Mouse (Mus musculus) midbrain, embryonic 12.5 days (tissue): Measurements from ENCODE around the gene En1. TPM values are rescaled to one million over a fixed set of nuclear protein-coding genes. Genes with fewer than 3 reads are reported as not detected.

Experiments used
- ATAC-seq: fragments of 200-750 bp; cut with Nextera tagmentation; 2 replicates; pipeline ENCODE4 v1.8.0; 2017; ENCODE audit warnings: low read depth, moderate TSS enrichment, moderate library complexity; ENCODE audit not compliant: low FRiP score
- H3K27ac ChIP-seq: fragments of 300-500 bp; sonication (generic); replicated peaks from 2 replicates; pipeline ENCODE4 v1.5.1; 2016; ENCODE audit warnings: mild to moderate bottlenecking
- H3K27me3 ChIP-seq: fragments of 300-500 bp; sonication (generic); 2 replicates; pipeline ENCODE4 v1.6.1; 2016; ENCODE audit warnings: mild to moderate bottlenecking
- H3K36me3 ChIP-seq: fragments of 300-500 bp; sonication (generic); 2 replicates; pipeline ENCODE4 v1.6.1; 2016
- H3K4me1 ChIP-seq: fragments of 300-500 bp; sonication (generic); 2 replicates; pipeline ENCODE4 v1.6.1; 2016
- H3K4me2 ChIP-seq: fragments of 300-500 bp; sonication (generic); replicated peaks from 2 replicates; pipeline ENCODE4 v1.6.1; 2016; ENCODE audit warnings: mild to moderate bottlenecking, moderate library complexity
- H3K4me3 ChIP-seq: fragments of 300-500 bp; sonication (generic); 2 replicates; pipeline ENCODE4 v1.5.1; 2016; ENCODE audit warnings: mild to moderate bottlenecking
- H3K9ac ChIP-seq: fragments of 300-500 bp; sonication (generic); replicated peaks from 2 replicates; pipeline ENCODE4 v1.6.1; 2016; ENCODE audit warnings: mild to moderate bottlenecking, moderate library complexity
- H3K9me3 ChIP-seq: fragments of 300-500 bp; sonication (generic); 2 replicates; pipeline ENCODE4 v1.6.1; 2016; ENCODE audit warnings: mild to moderate bottlenecking
- WGBS: fragments of 180-500 bp; shearing (Covaris S2); methylation state at CpG from one replicate; pipeline ENCODE4 v1.1.7; 2016; 5-methylcytosine and 5-hydroxymethylcytosine counted together
- polyA plus RNA-seq: library from polyadenylated mRNA; unstranded; fragments of >200 nt; fragmentation: Nextera tagmentation; extraction: Ambion mirVana; gene quantifications from 2 replicates; pipeline ENCODE4 v1.2.1, GENCODE M21; 2016

Gene En1
- polyA plus RNA-seq, 1 experiment from 2014 or later: 10.3 TPM

DNA sequence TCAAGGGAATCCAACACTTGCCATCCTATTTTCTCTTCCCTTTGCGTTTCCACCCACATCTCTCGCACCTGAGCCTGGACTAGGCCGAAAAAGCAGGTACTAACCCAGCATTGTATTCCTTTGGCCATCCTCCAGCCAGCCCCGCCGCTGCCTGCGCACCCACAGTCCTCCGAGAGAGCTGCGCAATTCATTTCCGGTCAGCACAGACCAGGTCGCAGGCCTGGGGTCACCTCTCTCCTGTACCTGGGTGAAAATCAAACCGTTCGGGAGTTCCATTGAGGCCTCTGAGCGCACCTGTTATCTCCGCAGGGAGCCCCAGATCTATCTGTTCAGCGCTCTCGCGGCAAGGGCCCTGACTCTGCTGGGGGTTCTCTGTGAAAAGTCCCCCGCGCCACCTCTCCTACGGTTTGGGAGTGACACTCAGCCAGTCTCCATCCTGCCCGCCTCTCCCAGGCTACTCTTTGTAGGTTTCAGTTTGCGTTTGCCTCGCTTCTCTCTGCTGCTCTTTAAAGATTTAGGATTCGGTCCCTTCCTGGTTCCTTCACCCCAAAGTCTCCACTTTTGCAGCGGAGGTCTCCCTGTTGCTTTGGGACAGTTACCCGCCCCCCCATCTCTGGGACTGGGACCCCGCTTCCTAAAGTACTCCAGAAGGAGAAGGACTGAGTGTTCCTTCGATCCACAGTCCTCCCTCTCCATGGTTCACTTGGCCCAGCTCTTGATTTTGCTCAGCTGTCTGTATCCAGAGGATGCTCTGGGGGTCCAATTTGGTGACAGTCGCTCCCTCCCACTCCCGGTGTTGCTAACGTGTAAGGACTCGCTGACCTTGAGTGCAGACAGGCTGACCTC lies 11.5 kb downstream of the En1 start:
- Histone ChIP-seq H3K9ac (0 out of 2 replicates have a peak overlapping the region, but pooled peaks have one; percentile 24), H3K4me2 (peak overlapping the region; percentile 33), H3K27ac (peak overlapping the region; percentile 35; the same call in 1 of the 2 replicates), H3K27me3 (peaks cover 100% of the 10 kb centered on the region), H3K4me3 (peak overlapping the region; percentile 13; the same call in 1 of the 2 replicates), H3K4me1 (peaks cover 6% of the 10 kb centered on the region; the same call in 1 of the 2 replicates), H3K9me3 (no peaks in the 10 kb centered on the region), H3K36me3 (no peaks in the 10 kb centered on the region)
- 3% methylated on average over 32 of the region's 32 CpGs for WGBS
- ATAC-seq: 0 out of 2 replicates have a peak, but pooled peaks have one; percentile 13

DNA sequence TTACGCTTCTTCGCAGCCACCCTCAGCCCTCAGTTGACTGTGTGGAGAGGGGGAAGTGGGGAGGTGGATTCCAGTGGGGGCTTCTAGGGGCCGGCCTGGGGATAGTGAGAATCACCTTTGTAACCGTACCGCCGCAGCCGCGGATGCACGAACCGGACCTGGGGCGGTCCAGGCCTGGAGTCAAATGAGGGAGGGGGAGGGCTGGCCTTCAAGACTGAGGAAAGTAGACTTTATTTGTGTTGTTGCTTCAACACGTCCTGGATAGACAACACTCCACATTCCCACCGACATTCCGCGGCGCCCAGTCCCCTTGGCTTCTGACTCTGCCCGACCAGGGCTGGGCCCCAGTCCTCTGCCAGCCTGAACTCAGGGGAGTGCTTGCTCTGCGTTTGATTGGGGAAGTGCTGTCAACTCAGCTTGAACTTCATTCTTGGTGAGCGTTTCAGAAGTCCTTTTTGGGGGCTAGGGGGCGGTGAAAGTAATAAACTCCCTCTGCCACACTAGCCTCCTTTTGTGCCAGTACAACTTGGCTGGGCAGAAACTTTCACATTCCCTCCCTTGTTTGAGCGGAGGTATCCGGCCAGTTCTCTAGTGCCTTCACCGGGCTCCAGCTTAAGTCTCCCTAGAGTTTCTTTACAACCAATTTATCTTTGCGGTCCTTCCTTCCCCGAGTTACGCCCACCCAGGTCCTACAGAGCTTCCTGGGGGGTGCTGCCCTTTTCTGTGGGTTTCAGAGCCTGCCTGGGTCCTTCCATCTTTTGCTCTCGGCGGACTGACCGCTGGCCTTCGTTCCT lies 12.3 kb downstream of the En1 start:
- peak overlapping the region; percentile 33 for H3K4me2 ChIP-seq
- peak overlapping the region; percentile 13 for H3K4me3 ChIP-seq
- H3K36me3 ChIP-seq: no peaks in the 10 kb centered on the region
- H3K4me1 ChIP-seq: peaks cover 6% of the 10 kb centered on the region; the same call in 1 of the 2 replicates
- H3K27me3 ChIP-seq: peaks cover 97% of the 10 kb centered on the region
- peak overlapping the region; percentile 24; the same call in 1 of the 2 replicates for H3K9ac ChIP-seq
- WGBS: 2% methylated on average over 30 of the region's 30 CpGs
- no peaks in the 10 kb centered on the region for H3K9me3 ChIP-seq
- H3K27ac ChIP-seq: peak overlapping the region; percentile 35
- 0 out of 2 replicates have a peak, but pooled peaks have one; percentile 25 for ATAC-seq

DNA sequence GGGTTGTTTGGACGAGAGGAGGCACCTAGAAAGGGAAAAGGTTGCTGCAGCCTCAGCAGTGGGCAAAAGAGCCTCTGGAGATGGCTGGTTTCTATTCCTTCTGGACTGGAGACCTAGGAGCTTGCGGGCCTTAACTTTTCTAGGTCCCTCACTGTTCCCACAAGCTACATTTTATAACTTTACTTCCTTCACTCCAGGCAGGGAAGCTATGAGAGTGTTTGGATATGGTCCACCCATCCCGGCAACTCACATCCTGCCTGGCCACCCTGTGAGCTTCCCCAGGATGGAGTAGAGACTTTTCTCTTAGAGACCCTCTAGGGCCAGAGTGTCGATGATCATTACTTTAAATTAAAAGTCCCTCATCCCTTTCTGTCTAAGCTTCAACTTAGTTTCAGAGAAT lies 13.3 kb downstream of the En1 start:
- no peak overlapping the region for H3K9ac ChIP-seq
- H3K27ac ChIP-seq: 0 out of 2 replicates have a peak overlapping the region, but pooled peaks have one; percentile 15
- H3K4me3 ChIP-seq: peak overlapping the region; percentile 14
- no peaks in the 10 kb centered on the region for H3K9me3 ChIP-seq
- peaks cover 97% of the 10 kb centered on the region for H3K27me3 ChIP-seq
- WGBS: 2% methylated on average over 4 of the region's 4 CpGs
- H3K4me1 ChIP-seq: peaks cover 6% of the 10 kb centered on the region; the same call in 1 of the 2 replicates
- H3K36me3 ChIP-seq: no peaks in the 10 kb centered on the region
- no peak for ATAC-seq
- H3K4me2 ChIP-seq: peak overlapping the region; percentile 33

DNA sequence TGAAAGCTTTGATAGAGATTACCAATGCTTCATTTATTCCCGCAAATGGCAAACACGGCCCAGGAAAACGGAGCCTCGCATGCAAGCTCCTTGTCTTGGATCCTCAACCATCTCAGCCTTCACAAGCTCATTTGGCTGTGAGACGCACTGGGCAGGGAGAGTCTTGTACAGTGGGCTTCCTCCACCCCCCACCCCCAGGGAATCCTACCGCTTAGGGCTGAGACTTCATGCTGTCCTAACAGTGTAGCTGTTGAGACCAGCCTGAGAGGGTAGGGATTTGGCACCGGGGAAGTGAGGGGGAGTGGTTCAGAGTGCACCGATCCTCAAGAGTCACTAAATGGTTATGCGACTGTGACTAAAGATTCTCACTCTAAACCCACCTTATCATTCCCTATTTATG lies 13.7 kb downstream of the En1 start:
- Histone ChIP-seq H3K4me2 (peak overlapping the region; percentile 33), H3K9ac (no peak overlapping the region), H3K4me1 (peaks cover 6% of the 10 kb centered on the region; the same call in 1 of the 2 replicates), H3K9me3 (no peaks in the 10 kb centered on the region), H3K27ac (0 out of 2 replicates have a peak overlapping the region, but pooled peaks have one; percentile 15), H3K36me3 (no peaks in the 10 kb centered on the region), H3K27me3 (peaks cover 93% of the 10 kb centered on the region), H3K4me3 (peak overlapping the region; percentile 14)
- ATAC-seq: no peak
- 3% methylated on average over 9 of the region's 9 CpGs for WGBS

DNA sequence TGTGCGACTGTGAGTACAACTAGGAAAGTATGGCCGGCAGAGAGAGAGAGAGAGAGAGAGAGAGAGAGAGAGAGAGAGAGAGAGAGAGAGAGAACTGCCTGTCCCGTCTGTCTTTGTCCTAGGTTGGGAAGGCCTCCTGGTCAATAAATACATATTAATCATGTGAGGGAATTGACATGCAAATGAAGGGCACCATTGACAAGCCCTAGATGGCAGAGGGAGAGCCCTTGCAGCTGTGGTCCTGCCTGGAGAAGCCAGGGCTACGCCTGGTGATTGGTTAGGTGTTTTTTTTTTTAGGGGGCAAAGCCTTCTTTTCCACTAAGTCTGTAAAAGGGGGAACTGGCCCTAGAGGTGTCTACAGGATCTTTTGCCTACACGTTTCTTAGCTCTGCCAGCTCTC lies 19.2 kb downstream of the En1 start:
- peak overlapping the region; percentile 58; the same call in 1 of the 2 replicates for H3K27ac ChIP-seq
- H3K36me3 ChIP-seq: no peaks in the 10 kb centered on the region
- no peaks in the 10 kb centered on the region for H3K9me3 ChIP-seq
- peaks cover 5% of the 10 kb centered on the region; the same call in 1 of the 2 replicates for H3K4me1 ChIP-seq
- H3K27me3 ChIP-seq: peaks cover 67% of the 10 kb centered on the region
- H3K4me3 ChIP-seq: peak overlapping the region; percentile 21; the same call in 1 of the 2 replicates
- 19% methylated on average over 5 of the region's 5 CpGs for WGBS
- no peak overlapping the region for H3K9ac ChIP-seq
- ATAC-seq: peak; percentile 89
- peak overlapping the region; percentile 36 for H3K4me2 ChIP-seq

DNA sequence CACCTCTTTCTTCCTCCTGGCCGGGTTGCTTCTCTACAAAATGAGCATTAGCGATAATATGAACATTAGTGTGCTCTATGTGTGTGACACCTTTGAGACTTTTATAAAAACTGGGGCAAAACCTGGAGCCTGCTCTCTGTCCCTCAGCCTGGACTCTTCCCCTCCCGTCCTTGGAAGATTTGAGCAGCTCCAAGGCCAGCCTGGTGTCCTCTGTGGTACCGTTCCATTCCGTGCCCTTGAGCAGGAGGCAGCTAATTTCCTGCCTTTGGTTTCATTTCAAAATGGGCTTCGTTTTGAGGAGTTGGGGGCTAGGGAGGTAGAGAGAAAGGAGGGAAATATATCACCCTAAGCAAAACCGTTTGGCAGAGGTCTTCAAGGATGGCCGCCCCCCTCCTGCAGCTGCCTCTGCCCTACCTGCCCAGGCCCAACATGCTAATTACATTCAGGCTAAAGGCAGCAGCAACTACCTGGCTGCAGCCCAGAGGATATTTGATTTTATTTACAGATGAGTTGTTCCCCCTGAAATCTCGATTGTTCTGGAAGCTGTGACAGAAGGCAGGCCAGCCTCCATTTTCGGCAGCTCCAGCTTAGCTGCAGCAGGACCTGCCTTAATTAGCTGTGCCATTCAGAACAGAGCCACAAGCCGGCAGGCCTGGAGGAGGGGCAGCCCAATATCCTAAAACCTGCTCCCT lies 24.9 kb downstream of the En1 start:
- peak; percentile 39; the same call in 1 of the 2 replicates for ATAC-seq
- WGBS: 40% methylated on average over 11 of the region's 11 CpGs
- no peak overlapping the region for H3K9ac ChIP-seq
- H3K4me2 ChIP-seq: no peak overlapping the region; the same call in 1 of the 2 replicates
- no peaks in the 10 kb centered on the region for H3K9me3 ChIP-seq
- H3K27ac ChIP-seq: 0 out of 2 replicates have a peak overlapping the region, but pooled peaks have one; percentile 0
- no peaks in the 10 kb centered on the region for H3K36me3 ChIP-seq
- peaks cover 39% of the 10 kb centered on the region for H3K27me3 ChIP-seq
- H3K4me3 ChIP-seq: no peak overlapping the region
- no peaks in the 10 kb centered on the region; the same call in 1 of the 2 replicates for H3K4me1 ChIP-seq

DNA sequence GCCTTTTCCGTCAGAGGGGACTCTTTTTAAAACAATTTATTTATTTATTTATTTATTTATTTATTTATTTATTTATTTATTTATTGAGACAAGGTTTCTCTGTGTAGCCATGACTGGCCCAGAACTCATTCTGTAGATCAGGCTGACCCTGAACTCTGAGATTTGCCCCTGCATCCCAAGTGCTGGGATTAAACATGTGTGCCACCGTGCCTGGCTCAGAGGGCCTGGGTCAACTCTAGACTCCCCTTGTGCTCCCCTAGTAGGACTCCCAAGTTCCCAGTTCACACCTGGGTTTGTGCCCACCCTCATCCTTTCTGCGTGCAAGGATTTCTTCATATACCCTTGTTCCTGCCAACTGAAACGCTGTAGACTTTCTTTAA lies 25.4 kb downstream of the En1 start:
- H3K4me3 ChIP-seq: no peak overlapping the region
- ATAC-seq: peak; percentile 39; the same call in 1 of the 2 replicates
- peaks cover 34% of the 10 kb centered on the region for H3K27me3 ChIP-seq
- WGBS: 52% methylated on average over 4 of the region's 4 CpGs
- H3K4me2 ChIP-seq: no peak overlapping the region; the same call in 1 of the 2 replicates
- H3K9ac ChIP-seq: no peak overlapping the region
- H3K36me3 ChIP-seq: no peaks in the 10 kb centered on the region
- no peak overlapping the region for H3K27ac ChIP-seq
- H3K4me1 ChIP-seq: no peaks in the 10 kb centered on the region; the same call in 1 of the 2 replicates
- no peaks in the 10 kb centered on the region for H3K9me3 ChIP-seq

DNA sequence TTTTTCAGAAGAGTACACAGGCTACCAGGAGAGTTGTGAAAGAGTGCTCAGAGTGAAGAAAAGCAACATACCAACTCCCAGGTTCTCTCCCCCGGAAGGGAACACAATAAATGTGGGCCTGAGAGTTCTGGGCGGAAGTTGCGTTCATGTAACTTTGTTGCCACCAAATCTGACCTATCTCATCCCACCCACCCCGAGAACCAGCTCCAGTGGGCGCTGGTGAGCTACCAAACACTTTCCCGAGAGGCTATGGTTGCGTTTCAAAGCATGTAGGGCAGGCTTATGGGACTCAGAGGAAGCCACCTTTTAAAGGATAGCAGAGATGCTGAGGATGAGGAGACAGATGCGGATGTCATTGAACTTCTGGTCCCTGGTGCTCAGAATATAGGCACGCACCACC lies 26.6 kb downstream of the En1 start:
- H3K4me3 ChIP-seq: no peak overlapping the region
- peaks cover 33% of the 10 kb centered on the region for H3K27me3 ChIP-seq
- H3K27ac ChIP-seq: no peak overlapping the region
- no peaks in the 10 kb centered on the region for H3K36me3 ChIP-seq
- no peak overlapping the region for H3K4me2 ChIP-seq
- WGBS: 62% methylated on average over 9 of the region's 9 CpGs
- ATAC-seq: no peak
- H3K9me3 ChIP-seq: no peaks in the 10 kb centered on the region
- no peak overlapping the region for H3K9ac ChIP-seq
- no peaks in the 10 kb centered on the region; the same call in 1 of the 2 replicates for H3K4me1 ChIP-seq

DNA sequence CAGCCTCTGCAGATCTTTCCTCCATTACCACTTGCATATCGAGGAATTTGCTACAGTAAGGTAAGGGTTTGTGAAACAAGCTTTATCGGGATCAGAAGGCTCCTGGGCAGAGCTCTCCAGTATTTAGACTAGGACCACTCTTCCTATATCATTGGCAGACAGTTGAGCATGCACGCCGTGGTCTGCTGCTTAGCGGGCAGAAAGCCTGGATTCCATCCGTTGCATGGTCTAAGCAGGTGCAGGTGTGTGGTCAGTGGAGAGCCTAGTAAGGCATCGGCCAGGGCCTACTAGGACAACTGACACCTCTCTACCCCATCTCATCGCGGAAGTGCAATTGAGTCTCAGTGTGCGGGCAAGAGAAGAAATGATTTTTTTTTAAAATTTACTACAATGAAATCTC lies 41.2 kb downstream of the En1 start:
- Histone ChIP-seq H3K9ac (peak overlapping the region; percentile 34), H3K4me3 (peak overlapping the region; percentile 18), H3K4me2 (peak overlapping the region; percentile 45), H3K36me3 (no peaks in the 10 kb centered on the region), H3K9me3 (no peaks in the 10 kb centered on the region), H3K27ac (peak overlapping the region; percentile 67), H3K4me1 (peaks cover 19% of the 10 kb centered on the region), H3K27me3 (peaks cover 33% of the 10 kb centered on the region)
- ATAC-seq: peak; percentile 20; the same call in 1 of the 2 replicates
- 6% methylated on average over 10 of the region's 10 CpGs for WGBS

DNA sequence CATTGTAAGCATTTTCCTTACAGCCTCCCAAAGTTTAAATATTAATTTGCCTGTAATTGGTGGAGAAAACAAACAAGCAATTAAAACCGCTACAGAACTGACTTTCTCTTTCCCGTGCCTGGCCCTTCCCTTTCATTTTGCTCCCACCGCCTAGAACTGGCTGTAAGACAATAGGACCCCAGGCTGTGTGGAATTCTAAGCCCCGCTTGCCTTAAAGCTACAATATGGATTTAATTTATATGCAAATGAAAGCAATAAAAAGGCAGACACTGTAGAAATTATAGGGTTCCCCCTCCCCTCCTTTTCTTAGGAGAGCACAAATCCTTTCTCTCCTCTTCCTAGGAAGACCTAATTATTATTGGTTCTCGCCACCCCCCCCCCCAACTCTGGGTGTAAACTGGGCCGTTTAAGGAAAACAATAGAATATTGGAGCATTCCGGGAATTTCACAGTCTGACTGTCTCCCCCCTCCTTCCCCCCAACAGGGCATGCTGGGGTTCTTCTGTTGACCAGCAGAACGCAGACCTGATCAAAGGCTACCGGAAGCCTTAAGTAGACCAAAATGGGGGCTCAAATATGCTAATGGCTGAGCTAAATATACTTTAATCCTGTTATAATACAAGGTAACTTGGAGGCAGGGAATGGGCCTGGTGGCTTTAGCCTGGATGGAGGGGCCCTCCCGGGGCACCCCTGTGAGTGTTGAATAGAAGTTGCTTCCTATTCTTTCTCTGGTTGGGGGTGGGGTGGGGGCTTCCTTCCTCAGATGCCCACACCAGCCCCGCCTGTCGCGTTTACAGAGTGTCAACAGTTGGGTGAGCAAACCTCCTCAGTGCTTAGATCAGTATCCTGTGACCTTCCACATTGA lies 41.9 kb downstream of the En1 start:
- Histone ChIP-seq H3K4me1 (peaks cover 19% of the 10 kb centered on the region), H3K27ac (peak overlapping the region; percentile 67), H3K9ac (peak overlapping the region; percentile 34; the same call in 1 of the 2 replicates), H3K36me3 (no peaks in the 10 kb centered on the region), H3K4me2 (peak overlapping the region; percentile 45), H3K27me3 (peaks cover 35% of the 10 kb centered on the region), H3K4me3 (peak overlapping the region; percentile 18), H3K9me3 (no peaks in the 10 kb centered on the region)
- peak; percentile 89 for ATAC-seq
- 2% methylated on average over 13 of the region's 13 CpGs for WGBS
